Mouse (Mus musculus) cortical plate, adult 2 months (tissue): ENCODE results near the gene Nek11.

ENCODE experiments used
- CTCF ChIP-seq: fragments of 200-500 bp; IDR thresholded peaks from 2 replicates; pipeline ENCODE4 v1.5.1; 2011; ENCODE audit warnings: mild to moderate bottlenecking, control low read depth, low read length; ENCODE audit not compliant: insufficient read depth; ENCODE audit errors: extremely low read depth
- POLR2A ChIP-seq: fragments of 200-500 bp; IDR thresholded peaks from 2 replicates; pipeline ENCODE4 v1.6.1; 2011; ENCODE audit warnings: mild to moderate bottlenecking, low read length, control low read depth; ENCODE audit not compliant: insufficient read depth; ENCODE audit errors: extremely low read depth

- TF ChIP-seq CTCF (no peak), POLR2A (no peak)
Observed at GRCm38 (mm10) chr9:105342994-105343656, 52.2 kb downstream of the Nek11 start.
